Comparison of ENCODE assay signal across 15 mouse cellular contexts in the genomic region with DNA sequence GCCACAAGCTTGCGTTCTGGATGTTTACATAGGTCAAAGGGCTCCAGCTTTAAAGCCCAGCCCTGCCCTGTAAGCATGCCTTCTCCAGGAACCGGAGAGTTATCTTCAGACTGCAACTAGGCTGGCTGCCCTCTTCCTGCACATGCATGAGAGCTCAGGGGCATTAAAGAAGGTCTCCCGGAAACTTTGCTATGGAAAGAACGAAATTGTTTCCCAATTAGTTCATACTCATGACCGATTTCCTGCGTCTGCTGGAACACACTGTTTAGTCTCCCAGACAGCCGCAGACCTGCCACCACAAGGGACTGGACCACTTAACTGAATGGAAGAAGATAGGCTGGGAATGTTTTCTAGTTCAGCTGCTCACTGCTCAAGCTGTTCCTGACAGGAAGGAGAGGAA. TPM values are rescaled to one million over a fixed set of nuclear protein-coding genes. Genes with fewer than 3 reads are reported as not detected.
DNase-seq lines count a peak whose midpoint lies in the region; ATAC-seq lines count a peak whose summit lies in the region.
"Had no signal": no experiment of that assay in that cellular context is flagged by ENCODE, and none has a peak within 500 bp of the region (broad histone marks: within the 10 kb centered on the region; RNA-seq: fewer than 3 reads in every experiment).

No protein-coding gene starts in this region.

- H3K9me3 ChIP-seq in embryonic facial prominence, embryonic 10.5 days: no peaks in the 10 kb centered on the region
- no peaks in the 10 kb centered on the region for H3K9me3 ChIP-seq in heart, embryonic 12.5 days (replicated peaks)
- H3K9me3 ChIP-seq in lung, embryonic 16.5 days (ENCODE audit: control insufficient read depth, low read length): no peaks in the 10 kb centered on the region
- no peaks in the 10 kb centered on the region for H3K9me3 ChIP-seq in forebrain, embryonic 10.5 days
- H3K9me3 ChIP-seq: hindbrain, embryonic 12.5 days; limb, embryonic 12.5 days; midbrain, embryonic 12.5 days had no signal

- no peak overlapping the region for H3K4me3 ChIP-seq in embryonic facial prominence, embryonic 10.5 days
- no peak overlapping the region for H3K4me3 ChIP-seq in heart, embryonic 12.5 days
- H3K4me3 ChIP-seq in lung, embryonic 16.5 days (ENCODE audit: low read length): no peak overlapping the region
- H3K4me3 ChIP-seq in forebrain, embryonic 10.5 days: no peak overlapping the region
- H3K4me3 ChIP-seq: hindbrain, embryonic 12.5 days; limb, embryonic 12.5 days; midbrain, embryonic 12.5 days had no signal

- 51% methylated on average over 7 of the region's 7 CpGs for WGBS in embryonic facial prominence, embryonic 10.5 days
- WGBS in heart, embryonic 12.5 days: 32% methylated on average over 7 of the region's 7 CpGs
- 27% methylated on average over 7 of the region's 7 CpGs for WGBS in lung, embryonic 16.5 days
- 61% methylated on average over 7 of the region's 7 CpGs for WGBS in forebrain, embryonic 10.5 days

- DNase-seq in gastrocnemius, adult 18-20 months (ENCODE audit: low spot score): peak; percentile 5
- DNase-seq in gastrocnemius, postnatal 4 days (ENCODE audit: low spot score in 2 of 2): no peak
- DNase-seq in embryonic facial prominence, embryonic 10.5 days (ENCODE audit: low spot score): no peak
- DNase-seq in spleen, adult 18-20 months: no peak
- DNase-seq in right cerebral cortex, adult 18-20 months: no peak
- DNase-seq in forebrain, embryonic 10.5 days (ENCODE audit: extremely low spot score, low spot score): no peak
- DNase-seq: adrenal gland, postnatal 25 days; cerebellum, adult 8-10 months had no signal

- no peaks in the 10 kb centered on the region for H3K36me3 ChIP-seq in embryonic facial prominence, embryonic 10.5 days (replicated peaks)
- no peaks in the 10 kb centered on the region for H3K36me3 ChIP-seq in heart, embryonic 12.5 days
- no peaks in the 10 kb centered on the region for H3K36me3 ChIP-seq in lung, embryonic 16.5 days (ENCODE audit: control insufficient read depth, insufficient read depth, low read length)
- H3K36me3 ChIP-seq in forebrain, embryonic 10.5 days (replicated peaks): no peaks in the 10 kb centered on the region
- H3K36me3 ChIP-seq: hindbrain, embryonic 12.5 days; limb, embryonic 12.5 days; midbrain, embryonic 12.5 days had no signal

- 0 out of 2 replicates have a peak overlapping the region, but pooled peaks have one; percentile 24 for H3K27ac ChIP-seq in embryonic facial prominence, embryonic 10.5 days (replicated peaks)
- peak overlapping the region; percentile 88 for H3K27ac ChIP-seq in heart, embryonic 12.5 days (ENCODE audit: poor library complexity, severe bottlenecking)
- peak overlapping the region; percentile 37 for H3K27ac ChIP-seq in lung, embryonic 16.5 days (ENCODE audit: low read length)
- no peak overlapping the region for H3K27ac ChIP-seq in forebrain, embryonic 10.5 days
- H3K27ac ChIP-seq: hindbrain, embryonic 12.5 days; limb, embryonic 12.5 days; midbrain, embryonic 12.5 days had no signal

- no peak overlapping the region for H3K9ac ChIP-seq in heart, embryonic 12.5 days
- H3K9ac ChIP-seq in lung, embryonic 16.5 days (ENCODE audit: low read length): no peak overlapping the region
- H3K9ac ChIP-seq: hindbrain, embryonic 12.5 days; limb, embryonic 12.5 days; midbrain, embryonic 12.5 days had no signal

- H3K27me3 ChIP-seq in embryonic facial prominence, embryonic 10.5 days (replicated peaks; ENCODE audit: low read depth, poor library complexity, severe bottlenecking): peaks cover 96% of the 10 kb centered on the region
- no peaks in the 10 kb centered on the region for H3K27me3 ChIP-seq in heart, embryonic 12.5 days (replicated peaks)
- no peaks in the 10 kb centered on the region for H3K27me3 ChIP-seq in lung, embryonic 16.5 days (ENCODE audit: control insufficient read depth, insufficient read depth, low read depth, low read length)
- peaks cover 93% of the 10 kb centered on the region for H3K27me3 ChIP-seq in forebrain, embryonic 10.5 days (ENCODE audit: poor library complexity, severe bottlenecking)
- H3K27me3 ChIP-seq: hindbrain, embryonic 12.5 days had no signal

- peak overlapping the region; percentile 4; the same call in 1 of the 2 replicates for H3K4me2 ChIP-seq in heart, embryonic 12.5 days
- no peak overlapping the region for H3K4me2 ChIP-seq in lung, embryonic 16.5 days (ENCODE audit: low read depth, low read length)
- H3K4me2 ChIP-seq: hindbrain, embryonic 12.5 days; limb, embryonic 12.5 days; midbrain, embryonic 12.5 days had no signal

- peaks cover 9% of the 10 kb centered on the region; the same call in 1 of the 2 replicates for H3K4me1 ChIP-seq in embryonic facial prominence, embryonic 10.5 days
- H3K4me1 ChIP-seq in heart, embryonic 12.5 days (replicated peaks): peaks cover 18% of the 10 kb centered on the region
- no peaks in the 10 kb centered on the region for H3K4me1 ChIP-seq in lung, embryonic 16.5 days (replicated peaks; ENCODE audit: control insufficient read depth, insufficient read depth, low read length)
- peaks cover 8% of the 10 kb centered on the region; the same call in 1 of the 2 replicates for H3K4me1 ChIP-seq in forebrain, embryonic 10.5 days
- H3K4me1 ChIP-seq: hindbrain, embryonic 12.5 days; limb, embryonic 12.5 days had no signal

- ATAC-seq in heart, embryonic 12.5 days (ENCODE audit: insufficient number of reproducible peaks, low FRiP score): peak; percentile 83
- ATAC-seq in lung, embryonic 16.5 days (ENCODE audit: low read depth): peak; percentile 52
- ATAC-seq: forebrain, embryonic 14.5 days had no signal

RNA-seq across cellular contexts. Expression of a gene that starts 6.0 kb away (rescaled TPM):
- 1 to 10 TPM; 2.1 to 3.2 TPM for total RNA-seq in gastrocnemius, adult 18-20 months (2021)
- total RNA-seq in gastrocnemius, postnatal 4 days (2021): 10 to 100 TPM; 21.7 to 22.6 TPM
- polyA plus RNA-seq in embryonic facial prominence, embryonic 10.5 days (2016; fragmentation: Nextera tagmentation; extraction: Ambion mirVana): 0.45 and 0.59 TPM in 2 replicates
- polyA plus RNA-seq in heart, embryonic 12.5 days (2016; fragmentation: Nextera tagmentation; extraction: Ambion mirVana): 3.3 and 4.1 TPM in 2 replicates
- 17.1 and 19.6 TPM in 2 replicates for polyA plus RNA-seq in lung, embryonic 16.5 days (2015; fragmentation: Nextera tagmentation; extraction: Ambion mirVana)
- 0.33 and 0.35 TPM in 2 replicates for polyA plus RNA-seq in forebrain, embryonic 10.5 days (2016; fragmentation: Nextera tagmentation; extraction: Ambion mirVana)
- total RNA-seq: neutrophil, adult 5-6 weeks had no signal

RNA-seq across cellular contexts. Expression of a gene that starts 16.0 kb away (rescaled TPM):
- total RNA-seq in gastrocnemius, adult 18-20 months (2021): 1 to 10 TPM; 2.8 to 3.3 TPM
- 10 to 100 TPM; 28.7 to 33.7 TPM for total RNA-seq in gastrocnemius, postnatal 4 days (2021)
- 198 and 205 TPM in 2 replicates for polyA plus RNA-seq in embryonic facial prominence, embryonic 10.5 days (2016; fragmentation: Nextera tagmentation; extraction: Ambion mirVana)
- 157 and 158 TPM in 2 replicates for polyA plus RNA-seq in heart, embryonic 12.5 days (2016; fragmentation: Nextera tagmentation; extraction: Ambion mirVana)
- polyA plus RNA-seq in lung, embryonic 16.5 days (2015; fragmentation: Nextera tagmentation; extraction: Ambion mirVana): 129 and 139 TPM in 2 replicates
- 219 and 227 TPM in 2 replicates for polyA plus RNA-seq in forebrain, embryonic 10.5 days (2016; fragmentation: Nextera tagmentation; extraction: Ambion mirVana)
